Mouse (Mus musculus): ENCODE results near the gene Gatm. TPM values are rescaled to one million over a fixed set of nuclear protein-coding genes. Genes with fewer than 3 reads are reported as not detected.

Gene Gatm
- polyA plus RNA-seq (2017; shearing (Covaris generic)) = 1 to 10 TPM in 1 of 2 experiments, under 1 TPM in 1; 0.62 to 1.3 TPM

- peak; percentile 62 for ATAC-seq
Measured at GRCm38 (mm10) chr2:122610746-122611653, at the start of gene Gatm. Gatm (minus strand) TSS chr2:122611303.

- ATAC-seq = no peak
Measured at GRCm38 (mm10) chr2:122659825-122660224, 48.7 kb upstream of the Gatm start.

- ATAC-seq = no peak
Measured at GRCm38 (mm10) chr2:122657707-122658524, 46.8 kb upstream of the Gatm start.

- ATAC-seq = no peak
Measured at GRCm38 (mm10) chr2:122656767-122657166, 45.7 kb upstream of the Gatm start.

- no peak for ATAC-seq
Measured at GRCm38 (mm10) chr2:122656052-122656451, 44.9 kb upstream of the Gatm start.

GRCm38 (mm10) chr2:122652096-122653084, 41.3 kb upstream of the Gatm start:
- ATAC-seq = peak; percentile 97

- no peak for ATAC-seq
Measured at GRCm38 (mm10) chr2:122638673-122639072, 27.6 kb upstream of the Gatm start.

GRCm38 (mm10) chr2:122638029-122638428, 26.9 kb upstream of the Gatm start:
- ATAC-seq = no peak

GRCm38 (mm10) chr2:122637526-122637997, 26.5 kb upstream of the Gatm start:
- ATAC-seq = peak; percentile 71

GRCm38 (mm10) chr2:122636686-122637085, 25.6 kb upstream of the Gatm start, which contains the start of gene AA467197:
AA467197 (plus strand) TSS chr2:122636986.
- ATAC-seq = no peak

GRCm38 (mm10) chr2:122631226-122631801, 20.2 kb upstream of the Gatm start:
- peak; percentile 8 for ATAC-seq

- peak; percentile 89 for ATAC-seq
Measured at GRCm38 (mm10) chr2:122630465-122631225, 19.5 kb upstream of the Gatm start.

GRCm38 (mm10) chr2:122629871-122630270, 18.8 kb upstream of the Gatm start:
- ATAC-seq = no peak

- ATAC-seq = peak; percentile 52
Measured at GRCm38 (mm10) chr2:122628976-122629375, 17.9 kb upstream of the Gatm start.

GRCm38 (mm10) chr2:122625930-122626329, 14.8 kb upstream of the Gatm start:
- ATAC-seq = no peak

- ATAC-seq = no peak
Measured at GRCm38 (mm10) chr2:122621337-122622110, 10.4 kb upstream of the Gatm start.

- no peak for ATAC-seq
Measured at GRCm38 (mm10) chr2:122618719-122619118, 7.6 kb upstream of the Gatm start.

GRCm38 (mm10) chr2:122617792-122618191, 6.7 kb upstream of the Gatm start:
- ATAC-seq = no peak

GRCm38 (mm10) chr2:122616237-122616636, 5.1 kb upstream of the Gatm start:
- no peak for ATAC-seq

GRCm38 (mm10) chr2:122611654-122611973, 511 bp upstream of the Gatm start:
- ATAC-seq = no peak

All from CD4-positive, CD25-positive, alpha-beta regulatory T cell, adult 4 months (primary cell).